Mouse (Mus musculus): ENCODE measurements around the gene Ralgps1.

GRCm38 (mm10) chr2:33345956-33346355 lies 25.3 kb downstream of the Ralgps1 start:
- no peak for TF ChIP-seq EP300 (optimal IDR thresholded peaks at IDR 0.05)
- TF ChIP-seq CTCF (IDR thresholded peaks at IDR 0.05; ENCODE audit: low read depth): no peak
